Mouse (Mus musculus): ENCODE results near the gene Hmox2.

The Hmox2 gene

GRCm38 (mm10) chr16:4726528-4727128 lies 467 bp downstream of the Hmox2 start:
- no peak for DNase-seq

- no peak for DNase-seq
Measured at GRCm38 (mm10) chr16:4727526-4727925, 1.4 kb downstream of the Hmox2 start.

GRCm38 (mm10) chr16:4727963-4728362 lies 1.8 kb downstream of the Hmox2 start:
- no peak for DNase-seq

- no peak for DNase-seq
Measured at GRCm38 (mm10) chr16:4730776-4731358, 4.7 kb downstream of the Hmox2 start.

GRCm38 (mm10) chr16:4736262-4736661 lies 10.1 kb downstream of the Hmox2 start:
- no peak for DNase-seq

- no peak for DNase-seq
Measured at GRCm38 (mm10) chr16:4739994-4740393, 13.8 kb downstream of the Hmox2 start.

- DNase-seq: no peak
Measured at GRCm38 (mm10) chr16:4742186-4742585, 16.0 kb downstream of the Hmox2 start.

GRCm38 (mm10) chr16:4752155-4752554 lies 26.0 kb downstream of the Hmox2 start:
- no peak for DNase-seq

- no peak for DNase-seq
Measured at GRCm38 (mm10) chr16:4754045-4754444, 27.9 kb downstream of the Hmox2 start.

- DNase-seq: peak in 1 of 2 experiments; percentile 21
Measured at GRCm38 (mm10) chr16:4756660-4757335, 30.6 kb downstream of the Hmox2 start.

GRCm38 (mm10) chr16:4762437-4762836 lies 36.3 kb downstream of the Hmox2 start:
- no peak for DNase-seq

GRCm38 (mm10) chr16:4763276-4763675 lies 37.1 kb downstream of the Hmox2 start:
- DNase-seq: no peak

GRCm38 (mm10) chr16:4765852-4766251 lies 39.7 kb downstream of the Hmox2 start:
- no peak for DNase-seq

GRCm38 (mm10) chr16:4767012-4767790 lies 41.0 kb downstream of the Hmox2 start:
- no peak for DNase-seq

- DNase-seq: no peak
Measured at GRCm38 (mm10) chr16:4768719-4769118, 42.6 kb downstream of the Hmox2 start.

GRCm38 (mm10) chr16:4773289-4773970 lies 47.3 kb downstream of the Hmox2 start:
- no peak for DNase-seq

- no peak for DNase-seq
Measured at GRCm38 (mm10) chr16:4777171-4777904, 51.2 kb downstream of the Hmox2 start.

- DNase-seq: no peak
Measured at GRCm38 (mm10) chr16:4777905-4778609, 51.9 kb downstream of the Hmox2 start.

GRCm38 (mm10) chr16:4778940-4779339 lies 52.8 kb downstream of the Hmox2 start:
- no peak for DNase-seq

GRCm38 (mm10) chr16:4781524-4782196 lies 55.5 kb downstream of the Hmox2 start:
- no peak for DNase-seq

- DNase-seq: no peak
Measured at GRCm38 (mm10) chr16:4782515-4782914, 56.4 kb downstream of the Hmox2 start.

All from spleen, adult 18-20 months (tissue).